Mouse (Mus musculus) G1E (cell line): ENCODE measurements around the gene Avpi1.
"Not testable (repeated sequence)": the region's sequence is repeated elsewhere in the genome, so short reads cannot be mapped to it uniquely, and the experiment has no call there.

ENCODE experiments used
- CTCF ChIP-seq: IDR thresholded peaks from 2 replicates; pipeline ENCODE4 v1.5.1; 2012; ENCODE audit warnings: low read depth, low read length, inconsistent platforms, mixed read lengths
- GATA1 ChIP-seq: IDR thresholded peaks from 2 replicates; pipeline ENCODE4 v1.6.1; 2012; ENCODE audit warnings: borderline replicate concordance, low read length, inconsistent platforms, mixed read lengths
- POLR2AphosphoS5 ChIP-seq: IDR thresholded peaks from 2 replicates; pipeline ENCODE4 v1.6.1; 2012; ENCODE audit warnings: low read depth, low read length, inconsistent platforms; ENCODE audit not compliant: insufficient replicate concordance
- TAL1 ChIP-seq: conservative IDR thresholded peaks from 2 replicates; pipeline ENCODE4 v1.6.1; 2012; ENCODE audit warnings: low read depth, low read length, inconsistent platforms, mixed read lengths

DNA sequence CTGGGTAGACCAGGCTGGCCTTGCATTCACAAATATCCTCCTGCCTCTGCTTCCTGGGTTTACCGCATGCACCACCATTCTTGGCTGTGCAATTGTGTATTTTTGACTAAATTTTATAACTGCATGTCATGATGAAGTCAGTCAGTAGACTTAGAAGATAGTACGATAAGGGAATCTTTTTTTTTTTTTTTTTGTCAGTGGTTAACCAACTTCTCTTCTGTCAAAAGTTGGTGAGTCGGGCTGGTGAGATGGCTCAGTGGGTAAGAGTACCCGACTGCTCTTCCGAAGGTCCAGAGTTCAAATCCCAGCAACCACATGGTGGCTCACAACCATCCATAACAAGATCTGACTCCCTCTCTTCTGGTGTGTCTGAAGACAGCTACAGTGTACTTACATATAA lies 47.2 kb downstream of the Avpi1 start:
- not testable (repeated sequence) for TF ChIP-seq CTCF, GATA1, TAL1, POLR2AphosphoS5
